Mouse (Mus musculus) olfactory bulb, adult 2 months (tissue): ENCODE measurements around the gene Ms4a5.

Experiments
- CTCF ChIP-seq: fragments of 200-500 bp; IDR thresholded peaks from 2 replicates; pipeline ENCODE4 v1.5.1; 2012; ENCODE audit warnings: low read depth, mild to moderate bottlenecking, low read length, moderate library complexity; ENCODE audit not compliant: insufficient read depth
- POLR2A ChIP-seq: fragments of 200-500 bp; IDR thresholded peaks from 2 replicates; pipeline ENCODE4 v1.6.1; 2012; ENCODE audit warnings: mild to moderate bottlenecking, low read depth, low read length, moderate library complexity; ENCODE audit not compliant: insufficient read depth

DNA sequence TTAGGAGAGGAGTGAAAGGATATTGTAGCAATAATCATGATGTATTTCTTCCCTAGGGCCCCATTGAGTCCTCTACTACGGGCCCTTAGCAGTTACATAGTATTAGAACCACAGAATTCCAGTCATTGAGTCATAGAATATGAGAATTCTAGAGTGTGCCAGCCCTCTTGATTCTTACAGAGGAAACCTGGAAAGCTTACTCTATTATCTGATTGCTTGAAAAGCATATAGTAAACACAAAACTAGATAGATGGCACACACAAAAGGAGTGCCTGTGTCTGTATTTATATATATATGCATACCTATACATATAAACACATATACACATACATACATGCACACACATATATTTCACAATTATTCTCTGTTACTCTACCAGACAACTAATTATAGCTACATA is 30.7 kb upstream of the Ms4a5 start, which contains the start of gene Ms4a14:
- no peak for TF ChIP-seq POLR2A
- no peak for TF ChIP-seq CTCF
